Mouse (Mus musculus) heart, postnatal 0 days (tissue): Measurements from ENCODE around the gene Camta1.

Experiments used
- CTCF ChIP-seq: IDR thresholded peaks from 2 replicates; pipeline ENCODE4 v1.5.1; 2016; ENCODE audit warnings: antibody characterized with exemption, control low read depth, low read depth
- EP300 ChIP-seq: IDR thresholded peaks from 2 replicates; pipeline ENCODE4 v1.6.1; 2016; ENCODE audit warnings: antibody characterized with exemption, low read depth

DNA sequence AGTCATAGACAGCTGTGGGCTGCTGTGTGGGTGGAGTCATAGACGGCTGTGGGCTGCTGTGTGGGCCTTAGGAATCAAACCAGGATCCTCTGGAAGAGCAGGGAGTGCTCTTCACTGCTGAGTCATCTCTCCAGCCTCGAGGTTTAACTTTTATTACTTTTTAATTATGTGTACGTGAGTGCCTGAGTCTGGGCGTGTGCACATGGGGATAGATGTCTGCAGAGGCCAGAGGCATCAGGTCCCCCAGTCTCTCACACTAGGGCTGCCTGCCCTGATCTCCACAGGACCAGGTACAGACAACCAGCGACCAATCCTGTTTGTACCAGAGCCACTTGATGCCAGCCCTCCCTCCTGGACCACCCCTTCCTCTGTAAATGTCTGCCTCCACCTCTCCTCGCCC lies 632.6 kb downstream of the Camta1 start:
- TF ChIP-seq CTCF: no peak
- no peak for TF ChIP-seq EP300
